Mouse (Mus musculus): ENCODE data around the gene Tbc1d2b. TPM values are rescaled to one million over a fixed set of nuclear protein-coding genes. Genes with fewer than 3 reads are reported as not detected.

Gene Tbc1d2b
- 40.7 and 46.4 TPM in 2 replicates for polyA plus RNA-seq (2012; rRNA removed)

GRCm38 (mm10) chr9:90270193-90270943 lies at the start of gene Tbc1d2b:
Tbc1d2b (minus strand) TSS chr9:90270804.
- H3K4me3 ChIP-seq (replicated peaks; ENCODE audit: extremely low read depth, low read depth, low read length) = peak within 1 kb of the TSS; percentile 92
- DNase-seq = peak; percentile 74
- peak; percentile 23; the same call in 1 of the 2 replicates for TF ChIP-seq POLR2A (IDR thresholded peaks at IDR 0.05; ENCODE audit: borderline replicate concordance, extremely low read depth, low read depth, low read length)
- no peak for TF ChIP-seq CTCF (IDR thresholded peaks at IDR 0.05; ENCODE audit: insufficient read depth, low read length)
- WGBS = under 1% methylated on average over 60 of the region's 74 CpGs
- H3K4me1 ChIP-seq (ENCODE audit: control insufficient read depth, insufficient read depth, low read length) = peaks cover 20% of the 10 kb centered on the region

GRCm38 (mm10) chr9:90316300-90316699 lies 45.7 kb upstream of the Tbc1d2b start:
- DNase-seq = no peak
- no peak overlapping the region for H3K4me3 ChIP-seq (replicated peaks; ENCODE audit: extremely low read depth, low read depth, low read length)
- no peak for TF ChIP-seq POLR2A (IDR thresholded peaks at IDR 0.05; ENCODE audit: borderline replicate concordance, extremely low read depth, low read depth, low read length)
- TF ChIP-seq CTCF (IDR thresholded peaks at IDR 0.05; ENCODE audit: insufficient read depth, low read length) = no peak
- WGBS = 64% methylated on average over 5 of the region's 5 CpGs
- no peaks in the 10 kb centered on the region for H3K4me1 ChIP-seq (ENCODE audit: control insufficient read depth, insufficient read depth, low read length)

GRCm38 (mm10) chr9:90315662-90316061 lies 45.1 kb upstream of the Tbc1d2b start:
- Histone ChIP-seq H3K4me3 (replicated peaks; ENCODE audit: extremely low read depth, low read depth, low read length) (no peak overlapping the region), H3K4me1 (ENCODE audit: control insufficient read depth, insufficient read depth, low read length) (no peaks in the 10 kb centered on the region)
- TF ChIP-seq CTCF (IDR thresholded peaks at IDR 0.05; ENCODE audit: insufficient read depth, low read length) = no peak
- no peak for TF ChIP-seq POLR2A (IDR thresholded peaks at IDR 0.05; ENCODE audit: borderline replicate concordance, extremely low read depth, low read depth, low read length)
- DNase-seq = no peak
- WGBS = 84% methylated on average over 11 of the region's 11 CpGs

- Histone ChIP-seq H3K4me3 (replicated peaks; ENCODE audit: extremely low read depth, low read depth, low read length) (no peak overlapping the region), H3K4me1 (ENCODE audit: control insufficient read depth, insufficient read depth, low read length) (no peaks in the 10 kb centered on the region; the same call in 1 of the 2 replicates)
- no peak for DNase-seq
- WGBS = 94% methylated on average over 2 of the region's 2 CpGs
- TF ChIP-seq POLR2A (IDR thresholded peaks at IDR 0.05; ENCODE audit: borderline replicate concordance, extremely low read depth, low read depth, low read length) = no peak
- no peak for TF ChIP-seq CTCF (IDR thresholded peaks at IDR 0.05; ENCODE audit: insufficient read depth, low read length)
These were observed 33.6 kb upstream of the Tbc1d2b start for GRCm38 (mm10) chr9:90304254-90304653.

- DNase-seq = no peak
- TF ChIP-seq CTCF (IDR thresholded peaks at IDR 0.05; ENCODE audit: insufficient read depth, low read length) (no peak), POLR2A (IDR thresholded peaks at IDR 0.05; ENCODE audit: borderline replicate concordance, extremely low read depth, low read depth, low read length) (no peak)
- H3K4me3 ChIP-seq (replicated peaks; ENCODE audit: extremely low read depth, low read depth, low read length) = no peak overlapping the region
- H3K4me1 ChIP-seq (ENCODE audit: control insufficient read depth, insufficient read depth, low read length) = no peaks in the 10 kb centered on the region; the same call in 1 of the 2 replicates
- WGBS = 47% methylated on average over 2 of the region's 2 CpGs
These were observed 32.7 kb upstream of the Tbc1d2b start for GRCm38 (mm10) chr9:90303101-90303835.

GRCm38 (mm10) chr9:90302670-90303069 lies 32.1 kb upstream of the Tbc1d2b start:
- Histone ChIP-seq H3K4me3 (replicated peaks; ENCODE audit: extremely low read depth, low read depth, low read length) (no peak overlapping the region), H3K4me1 (ENCODE audit: control insufficient read depth, insufficient read depth, low read length) (no peaks in the 10 kb centered on the region; the same call in 1 of the 2 replicates)
- no peak for TF ChIP-seq POLR2A (IDR thresholded peaks at IDR 0.05; ENCODE audit: borderline replicate concordance, extremely low read depth, low read depth, low read length)
- no peak for TF ChIP-seq CTCF (IDR thresholded peaks at IDR 0.05; ENCODE audit: insufficient read depth, low read length)
- DNase-seq = no peak
- WGBS = 74% methylated on average over 4 of the region's 4 CpGs

- TF ChIP-seq CTCF (IDR thresholded peaks at IDR 0.05; ENCODE audit: insufficient read depth, low read length) (no peak), POLR2A (IDR thresholded peaks at IDR 0.05; ENCODE audit: borderline replicate concordance, extremely low read depth, low read depth, low read length) (no peak)
- Histone ChIP-seq H3K4me3 (replicated peaks; ENCODE audit: extremely low read depth, low read depth, low read length) (no peak overlapping the region), H3K4me1 (ENCODE audit: control insufficient read depth, insufficient read depth, low read length) (no peaks in the 10 kb centered on the region; the same call in 1 of the 2 replicates)
- 49% methylated on average over 4 of the region's 4 CpGs for WGBS
- DNase-seq = no peak
These were observed 30.6 kb upstream of the Tbc1d2b start for GRCm38 (mm10) chr9:90301081-90301688.

- no peak for TF ChIP-seq POLR2A (IDR thresholded peaks at IDR 0.05; ENCODE audit: borderline replicate concordance, extremely low read depth, low read depth, low read length)
- no peak for TF ChIP-seq CTCF (IDR thresholded peaks at IDR 0.05; ENCODE audit: insufficient read depth, low read length)
- H3K4me1 ChIP-seq (ENCODE audit: control insufficient read depth, insufficient read depth, low read length) = no peaks in the 10 kb centered on the region; the same call in 1 of the 2 replicates
- H3K4me3 ChIP-seq (replicated peaks; ENCODE audit: extremely low read depth, low read depth, low read length) = no peak overlapping the region
- DNase-seq = no peak
- WGBS = 67% methylated on average over 1 of the region's 1 CpGs
These were observed 27.0 kb upstream of the Tbc1d2b start for GRCm38 (mm10) chr9:90297637-90298036.

- TF ChIP-seq CTCF (IDR thresholded peaks at IDR 0.05; ENCODE audit: insufficient read depth, low read length) = no peak
- no peak for TF ChIP-seq POLR2A (IDR thresholded peaks at IDR 0.05; ENCODE audit: borderline replicate concordance, extremely low read depth, low read depth, low read length)
- H3K4me3 ChIP-seq (replicated peaks; ENCODE audit: extremely low read depth, low read depth, low read length) = no peak overlapping the region
- H3K4me1 ChIP-seq (ENCODE audit: control insufficient read depth, insufficient read depth, low read length) = no peaks in the 10 kb centered on the region
- 40% methylated on average over 3 of the region's 3 CpGs for WGBS
- no peak for DNase-seq
These were observed 23.2 kb upstream of the Tbc1d2b start for GRCm38 (mm10) chr9:90293641-90294398.

Data from lung, adult 2 months (tissue).